Mouse (Mus musculus) CH12.LX (cell line): ENCODE results near the gene Gtf3c5. TPM values are rescaled to one million over a fixed set of nuclear protein-coding genes. Genes with fewer than 3 reads are reported as not detected.

Experiments used
- DNase-seq: peaks from one replicate; pipeline ENCODE4 v3.0.0-alpha.2; 2013; ENCODE audit errors: extremely low read depth
- H3K27ac ChIP-seq: 2 replicates; pipeline ENCODE4 v1.5.1; 2012; ENCODE audit warnings: low read depth, mild to moderate bottlenecking, control low read depth, moderate library complexity; ENCODE audit not compliant: insufficient read depth
- H3K27me3 ChIP-seq: replicated peaks from 2 replicates; pipeline ENCODE3; 2012; ENCODE audit warnings: inconsistent platforms
- H3K36me3 ChIP-seq, 2 experiments: replicated peaks in 1 of 2; 2 replicates each; pipeline versions ENCODE3 to v1.6.1; 2012; ENCODE audit warnings: inconsistent platforms in 1 of 2, low read length in 1 of 2, mild to moderate bottlenecking in 1 of 2, mixed read lengths in 1 of 2, moderate library complexity in 1 of 2; ENCODE audit not compliant: control insufficient read depth in 1 of 2, insufficient read depth in 1 of 2
- H3K4me1 ChIP-seq, 2 experiments: 2 replicates each; pipeline ENCODE4 v1.6.1; 2012; ENCODE audit warnings: inconsistent platforms in 1 of 2, moderate library complexity in 1 of 2; ENCODE audit not compliant: insufficient read depth in 2 of 2, control insufficient read depth in 1 of 2
- H3K4me2 ChIP-seq: 2 replicates; pipeline ENCODE4 v1.6.1; 2012; ENCODE audit warnings: low read depth, mild to moderate bottlenecking, control low read depth; ENCODE audit not compliant: poor library complexity, insufficient read depth, severe bottlenecking
- H3K4me3 ChIP-seq, 3 experiments: fragments of 150-350 bp in 1 of 3; sonication (generic) in 1 of 3; replicated peaks in 1 of 3; 2 replicates each; pipeline versions ENCODE3 to v1.5.1; 2011 to 2012; ENCODE audit warnings: low read depth in 2 of 3, low read length in 2 of 3, mild to moderate bottlenecking in 2 of 3, moderate library complexity in 2 of 3, control low read depth in 1 of 3, improper control_type of control experiment in 1 of 3, inconsistent platforms in 1 of 3, mixed read lengths in 1 of 3; ENCODE audit not compliant: poor library complexity in 1 of 3
- H3K79me2 ChIP-seq: replicated peaks from 2 replicates; pipeline ENCODE4 v1.6.1; 2012; ENCODE audit warnings: mild to moderate bottlenecking, moderate library complexity; ENCODE audit not compliant: control insufficient read depth, poor library complexity, insufficient read depth, severe bottlenecking; ENCODE audit errors: extremely low read depth
- H3K9ac ChIP-seq: 2 replicates; pipeline ENCODE4 v1.6.1; 2012; ENCODE audit warnings: low read depth, mild to moderate bottlenecking, control low read depth, moderate library complexity; ENCODE audit not compliant: insufficient read depth
- H3K9me3 ChIP-seq: replicated peaks from 2 replicates; pipeline ENCODE3; 2012; ENCODE audit warnings: low read length, inconsistent platforms, mixed read lengths
- E2F4 ChIP-seq: IDR thresholded peaks from 2 replicates; pipeline ENCODE4 v1.6.1; 2011; ENCODE audit warnings: low read depth, low read length, improper control_type of control experiment; ENCODE audit not compliant: insufficient replicate concordance
- JUN ChIP-seq: IDR thresholded peaks from 2 replicates; pipeline ENCODE4 v1.6.1; 2011; ENCODE audit warnings: low read depth, mild to moderate bottlenecking, low read length, improper control_type of control experiment, moderate library complexity; ENCODE audit not compliant: insufficient read depth
- KAT2A ChIP-seq: IDR thresholded peaks from 2 replicates; pipeline ENCODE4 v1.6.1; 2012; ENCODE audit warnings: low read length, improper control_type of control experiment, inconsistent platforms; ENCODE audit not compliant: insufficient replicate concordance
- MAZ ChIP-seq: IDR thresholded peaks from 2 replicates; pipeline ENCODE4 v1.6.1; 2012; ENCODE audit warnings: low read depth, mild to moderate bottlenecking, inconsistent platforms, low read length, improper control_type of control experiment, moderate library complexity
- MEF2A ChIP-seq: IDR thresholded peaks from 2 replicates; pipeline ENCODE4 v1.6.1; 2014; ENCODE audit warnings: low read depth, mild to moderate bottlenecking, inconsistent platforms, low read length, improper control_type of control experiment, borderline replicate concordance
- MXI1 ChIP-seq: IDR thresholded peaks from 2 replicates; pipeline ENCODE4 v1.6.1; 2011; ENCODE audit warnings: mild to moderate bottlenecking, low read depth, low read length, improper control_type of control experiment
- MYC ChIP-seq: IDR thresholded peaks from 2 replicates; pipeline ENCODE4 v1.6.1; 2011; ENCODE audit warnings: low read depth, mild to moderate bottlenecking, improper control_type of control experiment, low read length
- NELFE ChIP-seq: IDR thresholded peaks from 2 replicates; pipeline ENCODE4 v1.6.1; 2011; ENCODE audit warnings: low read depth, low read length, improper control_type of control experiment
- RCOR1 ChIP-seq: conservative IDR thresholded peaks from 2 replicates; pipeline ENCODE4 v1.6.1; 2012; ENCODE audit warnings: low read depth, mild to moderate bottlenecking, inconsistent platforms, low read length, improper control_type of control experiment
- SMC3 ChIP-seq: IDR thresholded peaks from 2 replicates; pipeline ENCODE4 v1.6.1; 2011; ENCODE audit warnings: low read depth, low read length, improper control_type of control experiment
- TBP ChIP-seq: conservative IDR thresholded peaks from 2 replicates; pipeline ENCODE4 v1.6.1; 2011; ENCODE audit warnings: low read depth, low read length, improper control_type of control experiment
- UBTF ChIP-seq: IDR thresholded peaks from 2 replicates; pipeline ENCODE4 v1.6.1; 2012; ENCODE audit warnings: low read depth, mild to moderate bottlenecking, inconsistent platforms, low read length, improper control_type of control experiment, moderate library complexity
- USF1 ChIP-seq: IDR thresholded peaks from 2 replicates; pipeline ENCODE4 v1.6.1; 2014; ENCODE audit warnings: low read depth, mild to moderate bottlenecking, inconsistent platforms, low read length, improper control_type of control experiment
- USF2 ChIP-seq: conservative IDR thresholded peaks from 2 replicates; pipeline ENCODE4 v1.6.1; 2011; ENCODE audit warnings: low read depth, low read length, improper control_type of control experiment
- ZC3H11A ChIP-seq: IDR thresholded peaks from 2 replicates; pipeline ENCODE4 v1.6.1; 2012; ENCODE audit warnings: low read depth, mild to moderate bottlenecking, inconsistent platforms, low read length, improper control_type of control experiment
- ZMIZ1 ChIP-seq: IDR thresholded peaks from 2 replicates; pipeline ENCODE4 v1.6.1; 2012; ENCODE audit warnings: low read depth, mild to moderate bottlenecking, inconsistent platforms, low read length, improper control_type of control experiment
- dilution Hi-C: fragments of 300-500 bp; cut with MboI; formaldehyde crosslinking; loops from 2 replicates; pipeline ENCODE4 v1.14.3; 2020; ENCODE audit warnings: low sequenced_read_pairs; ENCODE audit not compliant: extremely low pct_unique_long_range_greater_than_20kb, extremely low pct_ligation_motif_present
- in situ Hi-C: fragments of 300-500 bp; cut with MboI; formaldehyde crosslinking; loops from 3 replicates; pipeline ENCODE4 v1.14.3; 2019; ENCODE audit warnings: low sequenced_read_pairs, low pct_ligation_motif_present, low pct_unique_long_range_greater_than_20kb, mixed read lengths
- polyA plus RNA-seq: library from polyadenylated mRNA; unstranded; fragments of >175 nt; gene quantifications from 2 replicates; pipeline ENCODE4 v1.2.1, GENCODE M21; 2012; ENCODE audit warnings: low read depth; ENCODE audit not compliant: insufficient read length
- total RNA-seq, 2 experiments: library from RNA; depleted of rRNA; stranded (reverse); fragments of 300-350 nt in 1 of 2; fragments of >200 nt in 1 of 2; gene quantifications; 2 replicates each; pipeline ENCODE4 v1.2.3; 2012 to 2014

Gene Gtf3c5
- total and polyA plus RNA-seq, 3 experiments: 8.6 to 27.4 (median 12.5) TPM

GRCm38 (mm10) chr2:28521571-28522151 lies 61.9 kb downstream of the Gtf3c5 start:
- no peak overlapping the region for H3K4me3 ChIP-seq
- H3K4me2 ChIP-seq: no peak overlapping the region
- no peak overlapping the region for H3K27ac ChIP-seq
- peaks cover 0 to 6% of the 10 kb centered on the region in 2 experiments for H3K36me3 ChIP-seq
- H3K9me3 ChIP-seq: no peaks in the 10 kb centered on the region
- no peak for DNase-seq
- H3K4me1 ChIP-seq: peaks cover 49 to 83% of the 10 kb centered on the region in 2 experiments
- in situ Hi-C loops (no loop called here), dilution Hi-C loops (no loop called here)
- no peaks in the 10 kb centered on the region for H3K79me2 ChIP-seq
- H3K9ac ChIP-seq: no peak overlapping the region
- no peak for TF ChIP-seq USF1
- no peak for TF ChIP-seq MYC
- TF ChIP-seq MXI1: no peak
- no peak for TF ChIP-seq UBTF
- no peak for TF ChIP-seq TBP
- TF ChIP-seq USF2: no peak
- TF ChIP-seq E2F4: no peak
- TF ChIP-seq ZC3H11A: no peak
- TF ChIP-seq RCOR1: no peak
- no peak for TF ChIP-seq SMC3
- TF ChIP-seq NELFE: no peak
- no peak for TF ChIP-seq ZMIZ1
- no peak for TF ChIP-seq MEF2A
- TF ChIP-seq JUN: no peak
- no peaks in the 10 kb centered on the region for H3K27me3 ChIP-seq

GRCm38 (mm10) chr2:28520581-28520980 lies 63.0 kb downstream of the Gtf3c5 start:
- no peak for TF ChIP-seq KAT2A
- TF ChIP-seq USF1: no peak
- no peak for TF ChIP-seq MAZ
- no peak for TF ChIP-seq MEF2A
- H3K79me2 ChIP-seq: no peaks in the 10 kb centered on the region

More at GRCm38 (mm10) chr2:28520581-28520980, 63.0 kb downstream of the Gtf3c5 start:
- Histone ChIP-seq H3K27me3 (no peaks in the 10 kb centered on the region), H3K27ac (no peak overlapping the region), H3K4me2 (no peak overlapping the region), H3K9ac (no peak overlapping the region), H3K36me3 (peaks cover 0 to 9% of the 10 kb centered on the region in 2 experiments), H3K4me3 (no peak overlapping the region), H3K4me1 (peaks cover 41 to 74% of the 10 kb centered on the region in 2 experiments), H3K9me3 (no peaks in the 10 kb centered on the region)
- in situ Hi-C loops: no loop called here
- dilution Hi-C loops: no loop called here
- DNase-seq: no peak
